Mouse (Mus musculus) bone marrow, adult 2 months (tissue): ENCODE results near the gene Tmem132c. TPM values are rescaled to one million over a fixed set of nuclear protein-coding genes. Genes with fewer than 3 reads are reported as not detected.

Experiments
- H3K27ac ChIP-seq: fragments of 200-500 bp; 2 replicates; pipeline ENCODE4 v1.5.1; 2012; ENCODE audit warnings: low read depth, mild to moderate bottlenecking, control low read depth, inconsistent platforms, low read length; ENCODE audit not compliant: control insufficient read depth, poor library complexity, insufficient read depth
- H3K4me1 ChIP-seq: fragments of 200-500 bp; 2 replicates; pipeline ENCODE4 v1.6.1; 2011; ENCODE audit warnings: low read length; ENCODE audit not compliant: control insufficient read depth, insufficient read depth
- H3K4me3 ChIP-seq: fragments of 200-500 bp; replicated peaks from 2 replicates; pipeline ENCODE3; 2011; ENCODE audit warnings: mild to moderate bottlenecking, low read depth, low read length, control low read depth; ENCODE audit not compliant: control insufficient read depth
- CTCF ChIP-seq: fragments of 200-500 bp; IDR thresholded peaks from 2 replicates; pipeline ENCODE4 v1.5.1; 2011; ENCODE audit warnings: low read length, control low read depth; ENCODE audit not compliant: control insufficient read depth, insufficient read depth
- POLR2A ChIP-seq: fragments of 200-500 bp; IDR thresholded peaks from 2 replicates; pipeline ENCODE4 v1.6.1; 2011; ENCODE audit warnings: low read depth, mild to moderate bottlenecking, control low read depth, low read length, borderline replicate concordance; ENCODE audit not compliant: control insufficient read depth
- WGBS: fragments of 180-500 bp; shearing (Covaris S2); methylation state at CpG from one replicate; pipeline ENCODE4 v1.1.7; 2018; 5-methylcytosine and 5-hydroxymethylcytosine counted together
- polyA plus RNA-seq: library from polyadenylated mRNA; stranded (reverse); fragments of >200 nt; gene quantifications from 2 replicates; pipeline ENCODE4 v1.2.4, GENCODE M21; 2011; ENCODE audit warnings: low replicate concordance; ENCODE audit not compliant: missing spikeins, insufficient read depth, insufficient read length

Tmem132c gene
- polyA plus RNA-seq, 1 experiment = not detected

- WGBS = 27% methylated on average over 8 of the region's 8 CpGs
- Histone ChIP-seq H3K27ac (no peak overlapping the region), H3K4me3 (no peak overlapping the region), H3K4me1 (no peaks in the 10 kb centered on the region; the same call in 1 of the 2 replicates)
- TF ChIP-seq CTCF (no peak), POLR2A (no peak)
These were observed 242.5 kb downstream of the Tmem132c start for GRCm38 (mm10) chr5:127483955-127484659.

GRCm38 (mm10) chr5:127484813-127485486 is 243.3 kb downstream of the Tmem132c start:
- Histone ChIP-seq H3K27ac (no peak overlapping the region; the same call in 1 of the 2 replicates), H3K4me3 (peak overlapping the region; percentile 23), H3K4me1 (no peaks in the 10 kb centered on the region; the same call in 1 of the 2 replicates)
- no peak for TF ChIP-seq CTCF
- TF ChIP-seq POLR2A = no peak
- WGBS = 2% methylated on average over 13 of the region's 13 CpGs

- H3K4me3 ChIP-seq = no peak overlapping the region
- no peak for TF ChIP-seq CTCF
- WGBS = 86% methylated on average over 6 of the region's 6 CpGs
- H3K4me1 ChIP-seq = no peaks in the 10 kb centered on the region; the same call in 1 of the 2 replicates
- H3K27ac ChIP-seq = no peak overlapping the region
These were observed 245.6 kb downstream of the Tmem132c start for GRCm38 (mm10) chr5:127487190-127487589.

- no peak overlapping the region for H3K4me3 ChIP-seq
- 84% methylated on average over 13 of the region's 13 CpGs for WGBS
- TF ChIP-seq CTCF = no peak
- TF ChIP-seq POLR2A = no peak
- H3K27ac ChIP-seq = no peak overlapping the region
- H3K4me1 ChIP-seq = no peaks in the 10 kb centered on the region; the same call in 1 of the 2 replicates
These were observed 247.1 kb downstream of the Tmem132c start for GRCm38 (mm10) chr5:127488666-127489065.

GRCm38 (mm10) chr5:127491724-127492123 is 250.1 kb downstream of the Tmem132c start:
- TF ChIP-seq POLR2A (no peak), CTCF (no peak)
- H3K4me1 ChIP-seq = no peaks in the 10 kb centered on the region
- H3K4me3 ChIP-seq = no peak overlapping the region
- H3K27ac ChIP-seq = no peak overlapping the region
- WGBS = 42% methylated on average over 3 of the region's 3 CpGs

GRCm38 (mm10) chr5:127496895-127497294 is 255.3 kb downstream of the Tmem132c start:
- TF ChIP-seq CTCF (no peak), POLR2A (no peak)

GRCm38 (mm10) chr5:127499151-127499827 is 257.7 kb downstream of the Tmem132c start:
- no peak overlapping the region for H3K4me3 ChIP-seq
- WGBS = 80% methylated on average over 12 of the region's 12 CpGs
- no peak overlapping the region for H3K27ac ChIP-seq
- H3K4me1 ChIP-seq = no peaks in the 10 kb centered on the region
- no peak for TF ChIP-seq POLR2A
- TF ChIP-seq CTCF = no peak

More at GRCm38 (mm10) chr5:127496895-127497294, 255.3 kb downstream of the Tmem132c start:
- Histone ChIP-seq H3K4me1 (no peaks in the 10 kb centered on the region), H3K4me3 (no peak overlapping the region), H3K27ac (no peak overlapping the region)
- WGBS = 60% methylated on average over 7 of the region's 7 CpGs

GRCm38 (mm10) chr5:127502838-127503237 is 261.2 kb downstream of the Tmem132c start:
- H3K4me1 ChIP-seq = no peaks in the 10 kb centered on the region
- no peak overlapping the region for H3K4me3 ChIP-seq
- no peak for TF ChIP-seq CTCF
- TF ChIP-seq POLR2A = no peak
- WGBS = 26% methylated on average over 7 of the region's 7 CpGs
- H3K27ac ChIP-seq = no peak overlapping the region
